Mouse (Mus musculus) cortical plate, adult 2 months (tissue): ENCODE results near the gene Mark4. TPM values are rescaled to one million over a fixed set of nuclear protein-coding genes. Genes with fewer than 3 reads are reported as not detected.

Source experiments
- H3K27ac ChIP-seq: fragments of 200-500 bp; 2 replicates; pipeline ENCODE4 v1.5.1; 2012; ENCODE audit warnings: low read length, control low read depth, inconsistent platforms; ENCODE audit not compliant: insufficient read depth
- H3K4me1 ChIP-seq: fragments of 200-500 bp; 2 replicates; pipeline ENCODE4 v1.6.1; 2011; ENCODE audit warnings: low read length; ENCODE audit not compliant: control insufficient read depth, insufficient read depth
- H3K4me3 ChIP-seq: fragments of 200-500 bp; 2 replicates; pipeline ENCODE4 v1.5.1; 2011; ENCODE audit warnings: mild to moderate bottlenecking, low read length, control low read depth; ENCODE audit not compliant: insufficient read depth
- CTCF ChIP-seq: fragments of 200-500 bp; IDR thresholded peaks from 2 replicates; pipeline ENCODE4 v1.5.1; 2011; ENCODE audit warnings: mild to moderate bottlenecking, control low read depth, low read length; ENCODE audit not compliant: insufficient read depth; ENCODE audit errors: extremely low read depth
- POLR2A ChIP-seq: fragments of 200-500 bp; IDR thresholded peaks from 2 replicates; pipeline ENCODE4 v1.6.1; 2011; ENCODE audit warnings: mild to moderate bottlenecking, low read length, control low read depth; ENCODE audit not compliant: insufficient read depth; ENCODE audit errors: extremely low read depth
- polyA plus RNA-seq: library from polyadenylated mRNA; depleted of rRNA; stranded (reverse); fragments of >200 nt; gene quantifications from 2 replicates; pipeline ENCODE4 v1.2.3, GENCODE M21; 2012

Gene Mark4
- polyA plus RNA-seq, 1 experiment, result 52.0 TPM

- H3K4me3 ChIP-seq, result peak overlapping the region; percentile 21
- H3K4me1 ChIP-seq, result no peaks in the 10 kb centered on the region
- TF ChIP-seq CTCF, result no peak
- peak; percentile 36; the same call in 1 of the 2 replicates for TF ChIP-seq POLR2A
- peak overlapping the region; percentile 72; the same call in 1 of the 2 replicates for H3K27ac ChIP-seq
These were observed 15.3 kb upstream of the Mark4 start for GRCm38 (mm10) chr7:19473875-19474443.

GRCm38 (mm10) chr7:19472403-19472802, 13.8 kb upstream of the Mark4 start:
- H3K4me3 ChIP-seq, result no peak overlapping the region
- no peak overlapping the region for H3K27ac ChIP-seq
- H3K4me1 ChIP-seq, result no peaks in the 10 kb centered on the region
- TF ChIP-seq POLR2A (no peak), CTCF (no peak)

GRCm38 (mm10) chr7:19470308-19470707, 11.7 kb upstream of the Mark4 start:
- Histone ChIP-seq H3K4me3 (no peak overlapping the region), H3K4me1 (no peaks in the 10 kb centered on the region), H3K27ac (no peak overlapping the region)
- no peak for TF ChIP-seq POLR2A
- no peak for TF ChIP-seq CTCF

- no peak for TF ChIP-seq POLR2A
- no peak for TF ChIP-seq CTCF
- no peak overlapping the region for H3K27ac ChIP-seq
- no peaks in the 10 kb centered on the region for H3K4me1 ChIP-seq
- H3K4me3 ChIP-seq, result no peak overlapping the region
These were observed 10.8 kb upstream of the Mark4 start for GRCm38 (mm10) chr7:19469404-19469803.

GRCm38 (mm10) chr7:19468279-19468678, 9.7 kb upstream of the Mark4 start:
- Histone ChIP-seq H3K27ac (no peak overlapping the region), H3K4me1 (no peaks in the 10 kb centered on the region), H3K4me3 (no peak overlapping the region)
- TF ChIP-seq CTCF (no peak), POLR2A (no peak)

- H3K4me1 ChIP-seq, result no peaks in the 10 kb centered on the region
- H3K27ac ChIP-seq, result no peak overlapping the region
- TF ChIP-seq CTCF (no peak), POLR2A (no peak)
- H3K4me3 ChIP-seq, result no peak overlapping the region
These were observed 9.0 kb upstream of the Mark4 start for GRCm38 (mm10) chr7:19467638-19468037.

GRCm38 (mm10) chr7:19466602-19467145, 8.1 kb upstream of the Mark4 start:
- TF ChIP-seq POLR2A, result no peak
- TF ChIP-seq CTCF, result no peak
- no peak overlapping the region for H3K27ac ChIP-seq
- no peaks in the 10 kb centered on the region for H3K4me1 ChIP-seq
- H3K4me3 ChIP-seq, result no peak overlapping the region

- Histone ChIP-seq H3K27ac (no peak overlapping the region), H3K4me3 (no peak overlapping the region), H3K4me1 (no peaks in the 10 kb centered on the region)
- TF ChIP-seq CTCF (no peak), POLR2A (no peak)
These were observed 6.0 kb upstream of the Mark4 start for GRCm38 (mm10) chr7:19464367-19465307.

- Histone ChIP-seq H3K27ac (no peak within 1 kb of the TSS), H3K4me3 (no peak within 1 kb of the TSS), H3K4me1 (no peaks in the 10 kb centered on the region)
- TF ChIP-seq POLR2A, result no peak
- no peak for TF ChIP-seq CTCF
These were observed 4.3 kb upstream of the Mark4 start, which contains the start of gene Exoc3l2 for GRCm38 (mm10) chr7:19462884-19463381. Gene Exoc3l2 (plus strand): TSS chr7:19463331.
